Mouse (Mus musculus): ENCODE results near the gene Atxn7l1.
A peak's percentile ranks its signal among the peaks of the same experiment; 100 is the strongest.
"Not testable (repeated sequence)": the region's sequence is repeated elsewhere in the genome, so short reads cannot be mapped to it uniquely, and the experiment has no call there.

The Atxn7l1 gene

DNA sequence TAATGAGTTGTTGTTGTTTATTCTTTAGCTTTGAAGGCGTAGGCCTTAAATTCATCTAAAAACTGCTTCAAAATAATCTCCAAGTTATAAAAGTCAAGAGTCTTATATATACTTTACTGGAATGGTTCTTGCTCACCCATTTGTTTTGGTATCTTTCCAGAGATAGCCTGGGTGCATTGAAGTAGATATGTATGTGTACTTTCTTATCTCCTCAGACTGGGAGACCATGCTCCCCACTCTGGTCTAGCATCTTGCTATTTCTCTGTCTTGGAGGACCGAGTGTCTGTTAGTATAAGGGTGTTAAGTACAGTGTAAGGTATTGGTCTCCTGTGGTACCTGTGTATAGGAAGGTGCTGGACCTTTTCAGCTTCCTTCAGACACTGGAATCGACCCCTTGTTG lies 6.4 kb downstream of the Atxn7l1 start:
- peak; percentile 28 for DNase-seq

DNA sequence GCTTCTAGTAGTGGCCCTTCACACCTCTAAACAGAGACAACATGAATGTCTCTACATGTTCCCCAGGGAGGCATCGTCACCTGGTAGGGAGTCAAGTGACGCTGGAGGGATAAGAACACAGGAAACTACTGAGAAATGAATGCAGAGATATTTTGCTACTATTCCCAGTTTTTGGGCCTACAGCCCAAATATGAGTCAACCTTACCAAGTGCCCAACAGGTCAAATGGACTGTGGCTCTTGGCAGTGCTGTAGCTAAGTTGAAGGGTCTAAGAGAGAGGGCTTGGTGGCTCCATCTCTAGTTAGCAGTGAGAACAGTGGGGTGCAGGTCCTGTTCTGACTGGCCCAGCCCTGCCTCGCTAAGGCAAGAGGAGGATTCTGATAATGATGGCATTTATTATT lies 7.2 kb downstream of the Atxn7l1 start:
- no peak for DNase-seq

DNA sequence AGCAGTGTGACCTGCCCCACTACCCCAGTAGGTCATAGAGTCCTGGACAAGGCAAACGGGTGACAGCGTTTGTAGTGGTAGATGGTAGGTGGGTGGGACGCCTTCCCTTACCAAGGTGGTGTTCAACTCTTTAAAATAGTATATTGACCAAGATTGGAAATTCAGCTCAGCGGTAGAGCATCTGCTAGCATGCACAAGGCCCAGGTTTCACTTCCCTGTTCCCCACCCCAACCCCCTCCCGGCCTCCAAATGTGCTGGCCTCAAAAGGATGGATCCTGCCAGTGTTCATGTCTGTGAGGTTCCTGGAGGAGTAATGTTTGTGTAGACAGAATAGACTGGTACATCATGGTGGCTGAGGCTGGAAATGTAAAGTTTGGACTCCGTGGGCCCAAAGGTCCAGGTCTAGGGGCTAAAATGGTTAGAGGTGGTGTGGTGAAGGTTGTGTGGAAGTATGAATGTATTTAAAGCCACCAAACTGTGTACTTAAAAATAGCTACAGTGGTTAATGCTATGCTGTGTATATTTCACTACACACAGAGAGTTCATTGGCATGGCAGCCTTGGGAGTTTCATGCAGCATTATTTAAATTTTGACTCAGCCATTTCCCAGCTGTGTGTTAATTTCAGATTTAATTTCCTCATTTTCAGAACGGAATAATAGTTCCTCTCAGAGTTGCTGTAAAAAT lies 9.0 kb downstream of the Atxn7l1 start:
- no peak for DNase-seq

- DNase-seq: no peak
Measured at GRCm38 (mm10) chr12:33158256-33158655, 10.8 kb downstream of the Atxn7l1 start.

DNA sequence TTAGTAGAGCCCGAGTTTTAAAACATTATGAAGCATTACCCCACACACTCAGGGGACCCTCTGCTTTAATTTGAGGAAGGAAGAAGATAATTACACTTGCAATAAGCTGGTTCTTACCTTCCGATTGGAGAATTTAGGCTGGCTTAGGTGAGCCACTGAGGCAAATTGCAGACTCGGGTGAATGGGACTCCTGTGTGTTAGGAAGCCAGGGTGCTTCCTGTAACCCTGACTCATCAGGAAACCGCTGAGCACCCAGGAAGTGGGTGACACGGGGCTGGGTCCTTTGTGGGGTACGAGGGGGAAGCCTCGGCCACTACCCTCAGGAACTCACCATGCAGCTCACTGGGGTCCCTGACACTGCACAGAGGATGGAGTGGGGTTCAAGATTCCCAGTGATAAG lies 12.9 kb downstream of the Atxn7l1 start:
- DNase-seq: no peak

DNA sequence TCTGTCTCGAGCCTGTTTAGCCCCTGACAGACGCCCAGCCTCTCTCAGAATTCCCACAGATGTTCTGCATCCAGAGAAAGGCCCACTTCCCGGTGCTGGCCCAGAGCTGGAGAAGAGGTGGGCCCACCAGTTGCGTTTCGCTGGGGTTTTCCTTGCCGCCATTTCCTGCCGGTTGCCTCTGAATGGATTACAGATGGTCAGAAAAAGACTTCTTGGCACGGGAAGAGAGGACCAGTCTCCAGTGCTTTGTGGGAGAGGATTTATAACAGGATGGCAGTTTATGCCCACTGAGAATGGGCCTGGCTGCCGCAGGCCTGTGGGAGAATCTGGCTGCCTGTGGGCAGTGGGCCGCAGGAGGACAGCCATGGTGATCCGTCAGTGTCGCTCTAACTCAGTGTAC lies 15.0 kb downstream of the Atxn7l1 start:
- no peak for DNase-seq

DNA sequence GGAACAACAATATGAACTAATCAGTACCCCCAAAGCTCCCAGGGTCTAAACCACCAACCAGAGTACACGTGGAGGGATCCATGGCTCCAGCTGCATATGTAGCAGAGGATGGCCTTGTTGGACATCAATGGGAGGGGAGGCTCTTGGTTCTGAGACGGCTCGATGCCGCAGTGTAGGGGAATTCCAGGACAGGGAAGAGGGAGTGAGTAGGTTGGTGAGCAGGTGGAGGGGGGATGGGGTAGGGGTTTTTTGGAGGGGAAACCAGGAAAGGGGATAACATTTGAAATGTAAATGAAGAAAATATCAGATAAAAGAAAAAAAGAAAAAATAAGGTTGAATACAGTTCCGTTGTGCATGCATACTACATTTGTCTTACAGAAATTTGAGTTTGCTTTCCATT lies 16.5 kb downstream of the Atxn7l1 start:
- not testable (repeated sequence) for DNase-seq

- peak; percentile 41 for DNase-seq
Measured at GRCm38 (mm10) chr12:33166712-33167111, 19.2 kb downstream of the Atxn7l1 start.

GRCm38 (mm10) chr12:33167545-33167944 lies 20.1 kb downstream of the Atxn7l1 start:
- DNase-seq: no peak

GRCm38 (mm10) chr12:33168491-33168890 lies 21.0 kb downstream of the Atxn7l1 start:
- no peak for DNase-seq

DNA sequence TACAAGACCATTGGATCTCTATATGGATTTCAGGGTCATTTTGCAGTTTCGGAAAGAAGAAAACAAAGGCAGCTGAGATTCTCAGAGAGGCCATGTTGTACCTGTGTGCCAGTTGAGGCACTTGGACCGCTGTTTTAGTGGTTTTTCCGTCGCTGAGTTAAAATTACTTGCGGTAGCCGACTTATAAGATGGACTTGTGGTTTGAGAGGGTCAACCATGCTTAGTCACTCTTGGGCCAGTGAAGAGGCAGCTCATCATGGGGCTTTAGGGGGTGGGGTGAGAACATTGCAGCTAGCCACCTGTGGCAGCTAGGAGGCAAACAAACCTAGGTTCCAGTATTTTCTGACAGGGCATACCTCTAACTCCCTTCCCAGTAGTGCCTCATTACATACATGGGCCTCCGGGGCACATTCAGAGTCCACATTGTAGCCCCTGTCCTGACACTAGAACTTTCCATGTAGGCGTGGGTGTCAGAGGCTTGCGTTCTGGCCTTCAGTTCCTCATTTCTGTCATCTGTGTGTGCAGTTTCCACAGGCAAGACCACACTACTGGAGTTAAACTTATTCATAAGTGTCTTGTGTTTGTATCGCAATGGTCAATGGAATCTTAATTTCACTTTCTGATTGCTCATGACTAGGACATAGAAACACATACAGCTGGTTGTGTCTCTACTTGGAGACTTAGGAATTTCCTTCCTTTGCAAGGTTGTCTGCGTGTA lies 22.4 kb downstream of the Atxn7l1 start:
- DNase-seq: no peak

- DNase-seq: no peak
Measured at GRCm38 (mm10) chr12:33170822-33171221, 23.3 kb downstream of the Atxn7l1 start.

DNA sequence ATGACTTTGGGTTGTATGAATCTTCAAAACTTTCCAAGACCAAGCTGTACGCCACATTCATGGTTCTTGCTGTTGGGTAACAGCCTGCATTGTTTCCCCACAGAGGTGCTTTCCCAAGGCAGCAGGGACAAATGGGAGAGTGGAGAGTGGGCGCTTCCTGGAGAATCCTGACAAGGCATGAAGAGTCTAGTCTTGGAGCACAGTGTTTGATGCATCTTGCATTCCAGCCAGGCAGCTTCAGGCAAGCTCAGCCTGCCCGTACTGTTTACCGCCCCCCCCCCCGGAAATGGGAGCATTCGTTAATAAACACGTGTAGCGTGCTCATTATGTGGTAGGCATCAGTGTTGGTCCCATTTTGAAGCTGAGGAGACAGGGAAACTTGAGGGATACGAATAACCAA lies 25.4 kb downstream of the Atxn7l1 start:
- DNase-seq: no peak

GRCm38 (mm10) chr12:33173720-33174141 lies 26.2 kb downstream of the Atxn7l1 start:
- DNase-seq: no peak

DNA sequence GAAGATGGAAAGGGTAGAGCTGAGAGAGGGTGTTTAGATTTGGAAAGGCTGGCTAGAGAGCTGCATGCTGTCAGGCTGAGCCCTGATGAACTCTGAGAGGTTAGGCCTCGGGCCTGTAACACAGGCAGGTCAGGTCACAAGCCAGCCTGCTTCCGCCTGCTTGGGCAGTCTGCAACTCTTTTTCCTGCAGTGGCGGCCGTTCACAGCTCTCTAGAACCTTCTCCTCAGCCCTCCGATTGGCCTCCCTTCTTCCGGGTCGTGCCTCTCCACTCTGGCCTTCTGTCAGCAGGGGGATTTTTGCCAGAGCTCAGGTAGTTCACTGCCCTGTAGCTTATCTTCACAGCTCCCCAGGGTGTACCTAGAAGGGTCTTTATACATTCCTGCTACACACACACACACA lies 26.7 kb downstream of the Atxn7l1 start:
- no peak for DNase-seq

DNA sequence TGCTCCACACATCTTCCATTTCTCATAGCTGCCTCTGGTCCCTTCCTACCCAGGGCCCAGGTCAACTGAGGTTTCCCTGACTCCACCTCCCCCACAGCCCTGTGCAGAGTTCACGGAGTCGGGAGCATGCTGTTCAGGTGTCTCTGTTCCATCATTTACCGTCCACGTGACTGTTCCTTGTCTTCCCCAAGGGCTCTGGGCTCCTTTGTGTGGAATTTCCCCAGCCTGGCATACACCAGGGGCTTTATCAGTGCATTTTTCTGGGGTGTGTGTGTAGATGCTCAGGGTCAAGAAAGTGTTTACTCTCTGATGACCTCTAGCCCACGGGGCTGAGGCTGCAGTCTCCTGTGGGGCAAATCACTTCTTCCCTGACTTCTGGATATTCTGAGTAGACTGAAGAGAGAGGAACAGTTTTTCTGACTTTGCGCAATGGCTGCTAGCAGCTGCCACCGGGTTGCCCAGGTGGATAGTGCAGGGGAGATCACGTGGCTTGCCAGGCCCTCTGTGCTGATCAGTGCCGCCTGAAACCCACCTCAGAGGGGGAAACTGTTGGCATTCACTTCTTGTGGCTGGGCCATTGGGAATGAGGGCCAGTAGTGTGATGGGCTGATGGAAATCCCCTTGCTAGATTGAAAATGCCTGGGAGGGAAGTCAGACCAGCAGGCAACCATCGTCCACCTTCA lies 27.3 kb downstream of the Atxn7l1 start:
- DNase-seq: no peak

DNA sequence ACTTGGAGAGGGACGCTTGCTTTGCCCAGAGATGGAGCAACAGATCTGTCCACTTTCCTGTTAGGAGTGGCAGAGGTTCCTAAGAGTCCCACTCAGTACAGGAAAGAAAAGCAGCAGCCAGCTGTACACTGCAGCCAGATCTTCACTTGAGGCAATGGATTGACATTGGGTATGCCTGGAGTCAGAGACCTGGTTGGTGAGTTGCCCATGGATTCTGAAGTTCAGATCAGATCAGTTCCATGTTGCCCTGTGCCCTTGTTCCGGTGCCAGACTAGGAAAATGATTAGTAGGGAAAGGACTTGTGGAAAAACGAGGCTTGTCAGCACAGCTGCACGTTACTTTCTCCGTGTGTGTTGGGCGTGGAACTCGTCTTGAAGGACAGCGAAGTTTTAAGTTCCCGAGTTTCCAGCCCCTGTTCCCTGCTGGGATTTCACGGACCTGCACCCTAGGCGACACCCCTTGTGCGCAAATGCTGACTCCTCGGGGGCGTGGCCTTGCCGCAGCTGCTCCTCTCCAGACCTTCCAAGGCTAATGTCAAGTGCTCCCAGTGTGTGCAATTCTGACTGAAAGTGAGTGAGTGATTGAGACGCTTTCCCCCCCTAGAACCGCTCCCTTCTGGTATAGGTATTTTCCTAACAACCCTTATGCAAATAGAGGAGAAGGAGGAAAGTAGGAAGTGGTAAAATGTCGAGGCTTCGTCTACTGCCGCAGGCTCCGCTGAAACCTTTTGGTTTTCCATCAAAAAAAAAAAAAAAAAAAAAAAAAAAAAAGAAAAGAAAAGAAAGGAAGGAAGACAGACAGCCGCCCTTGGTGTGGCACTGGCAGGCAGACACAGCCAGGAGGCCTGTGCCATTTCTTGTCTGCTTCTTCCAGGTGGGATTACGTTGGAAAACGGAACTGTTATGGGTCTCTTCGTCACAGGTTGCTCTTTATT lies 28.4 kb downstream of the Atxn7l1 start:
- peak; percentile 72 for DNase-seq

DNA sequence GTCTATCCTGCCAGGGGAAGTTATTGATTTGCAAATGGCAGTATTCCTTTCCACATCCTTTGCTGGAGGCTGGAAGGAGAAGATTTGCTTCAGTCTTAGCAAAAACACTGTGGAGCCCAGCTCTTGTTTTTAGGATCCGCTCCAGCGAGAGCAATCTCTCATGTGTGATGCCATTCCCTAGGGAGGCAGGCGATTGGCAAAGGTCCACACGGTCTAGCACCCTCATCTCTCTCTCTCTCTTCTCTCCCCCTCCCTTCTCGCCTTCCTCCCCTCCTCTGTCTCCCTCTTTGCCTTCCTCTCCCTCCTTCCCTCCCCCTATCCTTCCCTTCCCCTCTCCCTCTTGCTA lies 29.0 kb downstream of the Atxn7l1 start:
- DNase-seq: no peak

DNA sequence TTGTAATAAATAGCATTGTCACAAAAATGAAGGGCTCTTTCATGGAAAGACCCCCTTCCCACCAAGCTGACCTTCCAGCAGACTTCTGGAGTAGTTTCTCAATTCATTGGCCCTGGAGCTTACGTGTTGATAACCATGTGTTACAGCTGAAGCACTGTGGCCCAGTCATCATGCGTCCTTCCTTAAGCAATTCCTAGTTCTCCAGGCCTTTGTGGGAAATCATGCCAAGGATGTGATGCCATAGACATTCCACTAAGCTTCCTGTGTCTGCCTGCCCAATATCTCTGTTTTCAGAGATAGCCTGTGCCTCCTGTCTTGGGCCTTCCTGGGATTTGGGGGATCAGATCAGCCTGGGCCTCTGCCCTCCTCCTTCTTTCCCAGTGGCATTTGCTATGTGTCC lies 32.9 kb downstream of the Atxn7l1 start:
- no peak for DNase-seq

GRCm38 (mm10) chr12:33181875-33182274 lies 34.4 kb downstream of the Atxn7l1 start:
- DNase-seq: no peak

DNA sequence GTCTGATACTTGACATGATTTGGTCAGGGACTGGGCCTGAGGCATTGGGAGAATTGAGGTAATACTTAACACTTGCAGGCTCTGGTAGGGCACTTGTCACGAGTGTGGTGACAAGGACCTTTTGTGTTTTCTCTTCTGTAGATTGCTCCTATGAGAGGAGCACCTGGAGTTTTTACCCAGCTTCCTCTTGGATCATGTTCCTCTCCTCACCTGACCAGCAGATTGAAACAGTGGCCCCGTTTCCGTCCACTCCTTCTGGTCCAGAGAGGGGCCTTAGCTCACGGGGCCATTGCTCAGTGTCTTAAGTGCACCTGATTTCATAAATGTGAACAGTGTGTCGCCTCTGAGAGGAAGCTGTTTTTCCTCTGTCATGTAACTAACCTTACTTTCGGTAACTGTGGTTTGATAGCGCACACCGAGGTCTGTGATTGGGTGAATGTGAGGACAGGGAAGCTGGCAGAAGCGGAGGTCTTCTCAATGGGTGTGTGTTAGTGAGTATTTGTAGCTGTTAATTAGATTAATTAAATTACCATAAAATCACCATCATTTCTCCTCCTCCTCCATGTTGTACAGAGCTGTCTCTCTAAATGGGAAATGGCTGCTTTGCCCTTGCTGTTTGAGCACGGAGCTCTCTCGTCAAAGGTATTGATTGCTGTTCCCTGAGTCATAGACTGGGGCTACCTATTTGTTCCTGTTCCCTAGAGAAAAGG lies 35.1 kb downstream of the Atxn7l1 start:
- no peak for DNase-seq

DNA sequence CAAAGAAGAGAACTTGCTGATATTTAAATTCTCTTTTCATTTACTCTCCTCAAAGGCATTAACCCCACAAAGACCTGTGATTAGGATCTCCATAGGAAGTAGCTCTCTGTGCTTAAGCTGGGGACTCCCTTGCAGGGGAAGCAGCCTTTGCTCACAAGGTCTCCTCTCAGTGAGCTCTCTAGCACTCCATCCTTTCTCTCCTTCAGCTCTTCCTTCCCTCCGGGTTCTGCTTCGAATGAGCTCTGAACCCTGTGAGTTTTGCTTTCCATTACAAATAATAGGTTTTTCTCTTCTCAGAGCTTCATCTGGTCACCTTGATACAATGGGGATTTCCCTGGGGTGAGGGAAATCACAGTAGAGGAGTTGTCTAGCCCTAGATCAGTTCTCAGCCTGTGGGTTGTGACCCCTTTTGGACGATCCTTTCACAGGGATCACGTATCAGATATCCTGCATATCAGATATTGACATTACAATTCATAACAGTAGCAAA lies 35.7 kb downstream of the Atxn7l1 start:
- DNase-seq: no peak
